Mouse (Mus musculus) heart, embryonic 15.5 days (tissue): ENCODE measurements around the gene Meox1. TPM values are rescaled to one million over a fixed set of nuclear protein-coding genes. Genes with fewer than 3 reads are reported as not detected.

Source experiments
- polyA plus RNA-seq: library from polyadenylated mRNA; unstranded; fragments of >200 nt; fragmentation: Nextera tagmentation; extraction: Ambion mirVana; gene quantifications from 2 replicates; pipeline ENCODE4 v1.2.1, GENCODE M21; 2015

The Meox1 gene
- polyA plus RNA-seq, 1 experiment from 2014 or later: 19.8 TPM

Other genes starting within 250 kb of the Meox1 start
- 6.1 and 7.2 TPM in 2 replicates for gene Arl4d, start 228.8 kb downstream of the Meox1 start, polyA plus RNA-seq
- 17.2 and 20.8 TPM in 2 replicates for gene Dhx8, start 161.5 kb downstream of the Meox1 start, polyA plus RNA-seq
- 3.5 and 5.8 TPM in 2 replicates for gene Etv4, start 109.0 kb downstream of the Meox1 start, polyA plus RNA-seq
- gene Sost, start 72.6 kb upstream of the Meox1 start, polyA plus RNA-seq: 3.9 and 4.4 TPM in 2 replicates
- not detected in 2 replicates for gene Cfap97d1, start 89.9 kb upstream of the Meox1 start, polyA plus RNA-seq
- 50.4 and 56.7 TPM in 2 replicates for gene Dusp3, start 92.6 kb upstream of the Meox1 start, polyA plus RNA-seq
- 2.9 and 3.6 TPM in 2 replicates for gene Mpp3, start 134.1 kb upstream of the Meox1 start, polyA plus RNA-seq
- 7.2 and 8.4 TPM in 2 replicates for gene Cd300lg, start 147.1 kb upstream of the Meox1 start, polyA plus RNA-seq
- gene Mpp2, start 194.1 kb upstream of the Meox1 start, polyA plus RNA-seq: 6.0 and 9.3 TPM in 2 replicates
- not detected in 2 replicates for gene Ppy, start 206.9 kb upstream of the Meox1 start, polyA plus RNA-seq
- not detected in 2 replicates for gene Pyy, start 213.5 kb upstream of the Meox1 start, polyA plus RNA-seq